Mouse (Mus musculus) retina, postnatal 1 day (tissue): ENCODE results near the gene Cluh.

Experiments used
- DNase-seq: peaks from one replicate; pipeline ENCODE4 v3.0.0-alpha.2; 2012

Gene Cluh

DNA sequence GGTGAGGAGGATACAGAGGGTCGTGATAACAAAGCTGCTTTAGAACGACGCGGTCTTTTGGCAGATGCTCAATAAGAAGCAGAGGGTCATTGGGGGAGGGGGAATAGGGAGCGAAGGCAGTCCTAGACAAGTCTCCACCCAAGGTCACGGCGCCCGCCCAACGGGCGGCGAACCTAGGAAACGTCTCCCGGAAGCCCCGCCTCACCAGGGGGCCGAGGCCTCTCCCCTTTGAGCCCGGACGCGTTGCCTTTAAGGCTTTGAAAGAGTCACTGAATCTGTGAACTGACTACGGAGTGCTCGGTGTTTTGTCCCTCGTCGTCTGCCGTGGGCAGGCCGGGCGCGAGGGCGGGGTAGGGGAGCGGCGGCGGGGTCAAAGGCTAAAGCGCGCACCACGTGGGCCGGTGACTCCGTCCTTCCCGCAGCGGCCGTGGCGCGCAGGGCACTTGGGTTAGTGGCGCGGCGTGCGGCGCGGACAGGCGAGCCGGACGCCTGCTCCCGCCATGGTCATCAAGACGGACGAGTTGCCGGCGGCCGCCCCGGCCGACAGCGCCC lies at the start of gene Cluh:
TSS of gene Cluh (plus strand) at position 401 of the 552 bp plus-strand sequence.
- peak; percentile 97 for DNase-seq

GRCm38 (mm10) chr11:74602286-74602685 lies 47.0 kb upstream of the Cluh start:
- DNase-seq = no peak

- DNase-seq = no peak
These were observed 39.2 kb upstream of the Cluh start for GRCm38 (mm10) chr11:74610068-74610467.

DNA sequence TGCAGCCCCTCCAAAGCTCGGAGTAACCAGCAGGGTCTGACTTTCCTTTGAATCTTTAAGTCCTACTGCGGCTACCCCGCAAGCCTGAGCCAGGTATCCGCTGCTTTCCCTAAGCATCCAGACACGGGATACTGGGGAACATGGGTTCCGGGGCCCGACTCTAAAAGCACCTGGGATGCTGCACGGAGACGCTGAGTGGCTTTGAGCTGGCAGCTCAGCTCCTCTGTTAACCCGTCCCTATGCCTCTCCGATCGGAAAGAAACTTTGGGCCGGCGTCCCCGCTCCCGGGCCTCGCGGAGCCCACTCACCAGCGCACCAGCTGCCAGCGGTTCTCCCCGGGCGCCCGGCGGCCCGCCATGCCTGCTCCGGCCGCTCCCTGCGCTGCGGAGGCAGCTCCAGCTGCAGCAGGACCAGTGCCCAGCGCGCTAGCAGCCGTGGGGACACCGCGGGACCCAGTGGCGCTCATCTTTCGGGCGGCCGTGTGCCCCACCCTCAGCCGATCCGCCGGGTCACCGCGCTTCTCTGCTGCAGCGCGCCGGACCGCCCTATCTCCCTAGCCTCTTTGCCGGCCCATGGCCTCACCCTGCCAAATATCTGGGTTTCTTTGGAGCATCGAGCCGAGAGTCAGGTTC lies 38.6 kb upstream of the Cluh start, which contains the start of gene Rap1gap2:
TSS of gene Rap1gap2 (minus strand) at position 371 of the 632 bp plus-strand sequence.
- DNase-seq = peak; percentile 45

GRCm38 (mm10) chr11:74611437-74611836 lies 37.9 kb upstream of the Cluh start:
- no peak for DNase-seq

DNA sequence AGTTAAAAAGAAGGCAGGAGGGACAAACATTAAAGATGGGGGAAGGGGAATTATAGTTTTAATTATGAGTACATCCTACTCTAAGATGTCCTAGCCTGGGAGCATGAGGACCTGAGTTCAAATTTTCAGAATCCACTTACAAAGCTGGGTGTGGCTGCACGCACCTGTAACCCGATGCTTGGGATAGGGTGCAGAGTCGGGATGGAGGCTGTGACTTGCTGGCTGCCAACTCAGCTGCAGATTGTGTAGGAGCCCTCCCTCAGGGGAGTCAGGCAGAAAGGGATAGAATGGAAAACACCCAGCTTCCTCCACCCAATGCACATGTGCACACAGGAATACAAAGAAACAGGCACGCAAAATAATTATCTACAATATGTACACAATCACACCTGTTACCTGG lies 35.9 kb upstream of the Cluh start:
- DNase-seq = no peak

- no peak for DNase-seq
These were observed 33.7 kb upstream of the Cluh start for GRCm38 (mm10) chr11:74615571-74615970.

GRCm38 (mm10) chr11:74619201-74619955 lies 29.9 kb upstream of the Cluh start, which contains the start of gene Ccdc92b:
TSS of gene Ccdc92b (plus strand) at chr11:74619605.
- DNase-seq = peak; percentile 87

GRCm38 (mm10) chr11:74619956-74620300 lies 29.4 kb upstream of the Cluh start:
- DNase-seq = no peak

DNA sequence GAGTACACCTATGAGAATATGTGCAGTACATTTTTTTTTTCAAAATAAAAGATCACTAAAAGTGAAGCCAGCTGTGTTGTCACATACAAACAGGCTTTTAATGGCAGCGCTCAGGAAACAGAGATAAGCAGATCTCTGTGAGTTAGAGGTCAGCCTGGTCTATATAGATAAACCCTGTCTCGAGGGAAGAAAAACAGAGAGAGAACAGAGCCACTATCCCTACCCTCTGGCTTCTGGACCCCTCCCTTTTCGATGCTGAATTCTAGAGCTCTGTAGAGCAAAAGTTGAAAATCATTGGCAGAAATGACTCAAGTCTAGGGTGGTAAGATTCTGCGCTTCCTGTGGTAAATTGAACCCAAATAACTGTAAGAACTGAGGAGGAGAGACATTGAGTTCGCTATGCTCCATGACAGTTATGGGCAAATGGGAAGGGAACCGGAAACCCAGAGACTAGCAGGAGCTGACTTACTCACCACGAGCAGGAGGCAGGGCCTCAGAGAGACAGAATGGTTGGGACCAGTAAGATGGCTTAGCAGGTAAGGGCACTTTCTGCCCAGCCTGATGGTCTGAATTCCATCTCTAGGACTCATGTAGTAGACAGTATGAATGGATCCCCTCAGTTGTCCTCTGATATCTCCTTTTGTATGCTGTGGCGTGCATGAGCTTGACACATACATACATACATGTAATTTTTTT lies 27.2 kb upstream of the Cluh start:
- DNase-seq = no peak

- peak; percentile 29 for DNase-seq
These were observed 25.6 kb upstream of the Cluh start for GRCm38 (mm10) chr11:74623693-74624092.

DNA sequence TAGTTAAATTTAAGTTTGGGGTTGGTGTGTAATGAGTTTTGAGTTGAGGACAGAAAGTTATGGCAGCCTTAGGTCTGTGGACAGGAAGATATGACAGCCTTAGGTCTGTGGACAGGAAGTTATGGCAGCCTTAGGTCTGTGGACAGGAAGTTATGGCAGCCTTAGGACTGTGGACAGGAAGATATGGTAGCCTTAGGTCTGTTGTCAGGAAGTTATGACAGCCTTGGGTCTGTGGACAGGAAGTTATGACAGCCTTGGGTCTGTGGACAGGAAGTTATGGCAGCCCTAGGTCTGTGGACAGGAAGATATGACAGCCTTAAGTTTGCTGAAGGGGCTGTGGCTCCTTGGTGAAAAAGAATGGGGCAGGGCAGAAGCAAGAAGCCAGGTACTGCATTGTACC lies 24.0 kb upstream of the Cluh start:
- no peak for DNase-seq

- no peak for DNase-seq
These were observed 21.8 kb upstream of the Cluh start for GRCm38 (mm10) chr11:74627481-74627880.

DNA sequence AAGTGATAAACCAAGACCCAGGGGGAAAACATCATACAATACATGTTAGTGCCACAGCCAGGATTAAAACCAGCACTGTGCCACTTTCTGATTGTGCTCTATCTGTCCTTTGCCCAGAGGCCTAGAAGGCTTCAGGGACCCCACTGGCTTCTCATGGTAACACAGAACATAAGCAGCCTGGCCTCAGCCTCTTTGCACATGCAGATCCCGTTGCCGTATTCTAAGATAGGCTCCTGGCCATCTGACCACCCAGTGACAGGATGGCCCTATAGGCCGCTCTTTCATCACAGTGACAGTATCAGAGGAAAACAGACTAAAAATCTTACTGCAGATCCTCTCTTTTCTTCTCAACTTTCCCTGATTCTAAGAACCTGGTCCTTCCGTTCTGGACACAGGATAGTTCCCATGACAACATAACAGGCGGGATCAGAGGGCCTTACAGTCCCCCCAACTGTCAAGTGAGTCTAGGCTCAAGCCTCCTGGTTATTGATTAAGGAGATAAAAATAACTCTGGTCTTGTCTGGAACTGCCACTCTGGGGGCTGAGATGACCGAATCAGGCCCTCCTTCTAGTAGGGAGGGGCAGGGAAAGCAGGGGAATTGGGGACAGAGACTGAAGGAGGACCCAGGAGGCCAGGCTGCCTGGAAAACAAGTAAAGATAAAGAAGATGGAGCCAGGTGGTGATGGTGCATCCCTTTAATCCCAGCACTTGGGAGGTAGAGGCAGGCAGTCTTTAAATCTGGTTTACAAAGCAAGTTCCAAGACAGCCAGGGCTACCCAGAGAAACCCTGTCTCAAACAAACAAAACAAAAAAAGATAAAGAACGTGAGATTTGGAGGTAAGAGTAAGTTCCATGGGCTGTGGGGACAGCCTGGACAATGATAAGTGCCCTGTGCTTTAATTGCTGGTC lies 17.2 kb upstream of the Cluh start:
- DNase-seq = no peak

- peak; percentile 92 for DNase-seq
These were observed 14.6 kb upstream of the Cluh start for GRCm38 (mm10) chr11:74634490-74635275.

- no peak for DNase-seq
These were observed 11.8 kb upstream of the Cluh start for GRCm38 (mm10) chr11:74637486-74637885.

DNA sequence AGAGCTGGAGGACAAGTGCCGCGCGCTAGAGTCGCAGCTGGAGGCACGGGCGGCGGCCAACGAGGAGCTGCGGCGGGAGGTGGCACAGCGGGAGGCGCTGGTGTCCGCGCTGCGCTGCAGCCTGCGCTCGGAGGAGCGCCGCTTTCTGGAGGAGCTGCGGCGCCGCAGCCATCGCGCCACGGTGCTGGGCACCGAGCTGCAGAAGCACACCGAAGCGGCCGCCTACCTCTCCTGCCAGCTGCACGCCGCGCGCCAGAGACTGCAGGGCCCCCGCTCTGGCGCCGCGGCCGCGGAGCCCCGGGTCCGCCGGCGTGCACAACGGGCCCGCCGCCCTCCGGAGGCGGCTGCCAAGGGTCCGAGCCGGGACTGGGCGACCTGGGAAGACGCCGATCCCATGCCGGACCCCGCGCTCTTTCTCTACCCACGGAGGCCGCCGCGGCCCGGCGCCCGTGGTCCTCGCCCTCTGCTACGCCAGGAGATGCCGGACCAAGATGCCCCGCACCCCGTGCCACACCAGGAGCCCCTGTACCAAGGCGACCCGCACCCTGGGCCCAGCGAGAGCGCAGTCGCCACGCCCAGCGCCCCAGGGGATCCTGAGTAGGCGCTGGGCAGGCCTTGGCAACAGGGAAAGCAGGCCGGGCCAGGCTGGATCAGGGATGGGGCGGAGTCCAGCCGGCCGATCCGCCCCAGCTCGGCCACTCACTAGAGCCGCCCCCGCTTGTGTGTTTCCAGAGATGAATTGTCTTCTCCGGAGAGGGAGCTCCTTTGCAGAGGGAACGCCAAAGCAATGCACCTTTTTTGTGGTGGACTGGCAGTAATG lies 11.1 kb upstream of the Cluh start:
- peak; percentile 86 for DNase-seq

DNA sequence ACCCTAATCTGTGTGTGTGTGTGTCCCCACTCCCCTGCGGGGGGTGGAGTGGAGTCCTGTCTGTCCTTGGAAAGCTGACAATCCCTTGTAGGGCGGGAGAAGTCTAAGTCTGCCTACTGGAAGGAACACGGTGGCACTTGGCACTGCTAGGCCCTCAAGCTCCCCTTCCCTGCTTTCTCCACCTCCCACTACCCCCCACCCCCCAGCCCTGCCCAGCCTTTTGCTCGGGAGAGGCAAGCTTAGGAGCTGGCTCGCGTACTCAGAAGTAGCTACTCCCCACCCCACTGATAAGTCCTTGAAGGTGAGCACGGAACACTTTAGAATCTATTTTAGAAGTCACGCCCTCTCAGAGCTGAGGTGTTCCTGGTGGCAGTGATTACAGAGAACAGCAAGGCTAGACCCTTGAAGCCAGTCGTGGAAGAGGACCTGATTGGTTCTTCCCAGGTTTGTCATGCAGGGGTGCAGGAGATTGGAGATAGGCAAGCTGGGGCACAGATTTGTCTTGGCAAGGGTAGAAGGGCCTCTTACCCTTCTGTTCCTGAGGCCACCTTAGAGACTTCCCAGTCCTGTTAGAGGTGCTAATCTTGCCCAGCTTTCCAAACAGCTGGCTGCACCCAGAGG lies 10.4 kb upstream of the Cluh start:
- DNase-seq = no peak

- DNase-seq = no peak
These were observed 9.7 kb upstream of the Cluh start for GRCm38 (mm10) chr11:74639628-74640027.

DNA sequence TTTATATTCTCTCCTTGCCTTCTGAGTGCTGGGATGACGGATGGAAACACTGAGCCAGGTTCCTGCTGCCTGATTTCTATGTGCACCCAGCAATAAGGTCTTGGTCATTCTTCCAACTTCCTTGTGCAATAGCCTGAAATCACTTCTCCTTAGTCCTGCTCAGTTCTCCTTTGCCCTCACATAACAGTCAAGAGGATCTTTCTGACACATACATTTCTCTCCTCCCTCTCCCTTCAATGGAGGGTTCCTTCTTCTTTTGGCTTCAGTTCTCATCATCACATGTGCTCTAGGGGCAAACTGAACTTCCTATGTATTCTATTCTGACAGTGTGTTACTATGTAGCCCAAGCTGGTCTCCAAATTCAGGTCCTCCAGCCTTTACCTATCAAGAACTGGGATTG lies 1.3 kb upstream of the Cluh start:
- no peak for DNase-seq
